Mouse (Mus musculus): ENCODE measurements at regions not wholly inside any gene's neighbourhood (a gene's known extent, or its start where the extent isn't known, plus 50 kb on each side); places are given as distances from the start of the nearest gene placed in this dataset.

- DNase-seq, result no peak
Observed at GRCm38 (mm10) chr8:86159074-86159783, 318.5 kb downstream of the Phkb start.

- DNase-seq, result no peak
Observed at GRCm38 (mm10) chr8:86147586-86147985, 306.8 kb downstream of the Phkb start.

GRCm38 (mm10) chr8:86125244-86125643 is 284.5 kb downstream of the Phkb start:
- no peak for DNase-seq

- DNase-seq, result no peak
Observed at GRCm38 (mm10) chr8:86124655-86125054, 283.9 kb downstream of the Phkb start.
